In genomic region chr6:82042296-82043125, GRCm38 (mm10) we compare ENCODE assay signal across 8 mouse cellular contexts. TPM values are rescaled to one million over a fixed set of nuclear protein-coding genes. Genes with fewer than 3 reads are reported as not detected.
DNase-seq lines count a peak whose midpoint lies in the region; ATAC-seq and TF ChIP-seq lines count a peak whose summit lies in the region.

No protein-coding gene starts in this region.

- H3K27me3 ChIP-seq in forebrain, postnatal 0 days (ENCODE audit: insufficient read depth, low read length) = peaks cover 21% of the 10 kb centered on the region
- H3K27me3 ChIP-seq in lung, postnatal 0 days (replicated peaks; ENCODE audit: insufficient read depth, low read length) = no peaks in the 10 kb centered on the region

- WGBS in forebrain, postnatal 0 days = 2% methylated on average over 35 of the region's 35 CpGs
- WGBS in lung, postnatal 0 days = under 1% methylated on average over 35 of the region's 35 CpGs

- ATAC-seq in forebrain, postnatal 0 days = peak; percentile 57; the same call in 1 of the 2 replicates
- peak; percentile 41 for ATAC-seq in lung, postnatal 0 days

- H3K4me3 ChIP-seq in forebrain, postnatal 0 days (ENCODE audit: low read depth, low read length) = peak overlapping the region; percentile 42
- H3K4me3 ChIP-seq in lung, postnatal 0 days (ENCODE audit: low read depth, low read length) = peak overlapping the region; percentile 58

- no peaks in the 10 kb centered on the region for H3K9me3 ChIP-seq in forebrain, postnatal 0 days (ENCODE audit: low read length)
- no peaks in the 10 kb centered on the region for H3K9me3 ChIP-seq in lung, postnatal 0 days (ENCODE audit: low read length)

- H3K27ac ChIP-seq in forebrain, postnatal 0 days (ENCODE audit: low read depth, low read length) = no peak overlapping the region
- H3K27ac ChIP-seq in lung, postnatal 0 days (ENCODE audit: low read length) = peak overlapping the region; percentile 58

- TF ChIP-seq EP300 in lung, postnatal 0 days (IDR thresholded peaks at IDR 0.05) = no peak

- peak; percentile 94 for DNase-seq in heart, adult 11 months
- no peak for DNase-seq in heart, postnatal 25 days (ENCODE audit: low spot score)
- DNase-seq in ZHBTc4 (ENCODE audit: low read depth, low spot score) = peak; percentile 89
- peak; percentile 47 for DNase-seq in forebrain, postnatal 0 days
- peak; percentile 74 for DNase-seq in kidney, adult 9 months
- DNase-seq in lung, postnatal 0 days (ENCODE audit: low spot score) = peak; percentile 73
- DNase-seq in right cerebral cortex, postnatal 25 days = peak; percentile 21
- no peak for DNase-seq in gastrocnemius, adult 18-20 months (ENCODE audit: low spot score)

- TF ChIP-seq CTCF in forebrain, postnatal 0 days (IDR thresholded peaks at IDR 0.05; ENCODE audit: low read depth) = peak; percentile 38; the same call in 1 of the 2 replicates
- TF ChIP-seq CTCF in lung, postnatal 0 days (IDR thresholded peaks at IDR 0.05) = peak; percentile 67

- H3K4me2 ChIP-seq in forebrain, postnatal 0 days (ENCODE audit: low read depth) = peak overlapping the region; percentile 96
- peak overlapping the region; percentile 94 for H3K4me2 ChIP-seq in lung, postnatal 0 days (replicated peaks; ENCODE audit: low read depth, low read length)

- H3K4me1 ChIP-seq in forebrain, postnatal 0 days (ENCODE audit: insufficient read depth) = peaks cover 8% of the 10 kb centered on the region; the same call in 1 of the 2 replicates
- H3K4me1 ChIP-seq in lung, postnatal 0 days (ENCODE audit: insufficient read depth, low read depth, low read length) = peaks cover 12% of the 10 kb centered on the region; the same call in 1 of the 2 replicates

- intact Hi-C loops in heart, postnatal 25 days (cut with DNase I) = loop anchor here (1.0 to 5.0 kb wide), 2 partner anchors 55 to 77 kb away; no protein-coding TSS in a partner anchor

- no peaks in the 10 kb centered on the region for H3K36me3 ChIP-seq in forebrain, postnatal 0 days (ENCODE audit: insufficient read depth)
- no peaks in the 10 kb centered on the region for H3K36me3 ChIP-seq in lung, postnatal 0 days (ENCODE audit: insufficient read depth, low read length)

- H3K9ac ChIP-seq in forebrain, postnatal 0 days = peak overlapping the region; percentile 36
- peak overlapping the region; percentile 50 for H3K9ac ChIP-seq in lung, postnatal 0 days (replicated peaks; ENCODE audit: low read depth)

RNA-seq across cellular contexts. Expression of gene Eva1a, which starts 1.7 kb away (rescaled TPM):
- total RNA-seq in heart, postnatal 25 days (2021) = 1 to 10 TPM; 1.9 to 2.9 TPM
- 1.3 and 1.4 TPM in 2 replicates for total RNA-seq in forebrain, postnatal 0 days (2014; rRNA removed)
- polyA plus RNA-seq in forebrain, postnatal 0 days (2015; fragmentation: Nextera tagmentation; extraction: Ambion mirVana) = 1.9 and 2.0 TPM in 2 replicates
- 29.5 and 32.0 TPM in 2 replicates for polyA plus RNA-seq in lung, postnatal 0 days (2015; fragmentation: Nextera tagmentation; extraction: Ambion mirVana)
- 1 to 10 TPM in 1 of 2 experiments, under 1 TPM in 1; 0.66 to 1.2 TPM for total RNA-seq in gastrocnemius, adult 18-20 months (2021)

Comparison
In these comparisons a context has a peak if more than half of its experiments do, and no peak if none do; other contexts are left out.
1. DNase-seq: peak in heart, adult 11 months (single experiment), ZHBTc4 (single experiment), forebrain, postnatal 0 days (single experiment), kidney, adult 9 months (single experiment), lung, postnatal 0 days (single experiment) and right cerebral cortex, postnatal 25 days (single experiment); none in heart, postnatal 25 days (single experiment) and gastrocnemius, adult 18-20 months (single experiment).